In the genomic region with DNA sequence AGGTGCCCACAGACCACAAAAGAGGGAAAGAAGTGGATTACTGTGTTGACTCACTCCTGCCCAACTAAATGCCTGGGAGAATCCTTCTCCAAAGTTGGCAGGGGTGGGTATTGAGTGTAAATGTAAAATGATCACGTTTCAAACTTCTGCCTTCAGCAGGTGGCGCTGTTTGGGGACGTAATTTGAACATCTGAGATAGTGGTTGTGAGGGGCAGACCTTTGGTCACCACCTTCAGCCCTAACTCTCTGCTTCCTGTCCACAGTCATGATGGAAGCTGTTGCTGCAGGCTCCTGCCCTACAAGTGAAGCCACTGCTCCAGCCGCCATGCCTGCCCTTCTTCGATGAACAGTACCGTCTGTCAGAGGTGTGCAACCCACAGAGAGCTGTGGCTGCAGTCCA, we compare ENCODE assay signal across 10 mouse cellular contexts. TPM values are rescaled to one million over a fixed set of nuclear protein-coding genes. Genes with fewer than 3 reads are reported as not detected.
DNase-seq lines count a peak whose midpoint lies in the region; ATAC-seq and TF ChIP-seq lines count a peak whose summit lies in the region.
"Had no signal": no experiment of that assay in that cellular context is flagged by ENCODE, and none has a peak within 500 bp of the region (broad histone marks: within the 10 kb centered on the region; RNA-seq: fewer than 3 reads in every experiment).

No protein-coding gene starts in this region.

- H3K27me3 ChIP-seq in thymus, adult 2 months (ENCODE audit: control insufficient read depth, insufficient read depth, low read length): no peaks in the 10 kb centered on the region
- H3K27me3 ChIP-seq: limb, embryonic 15.5 days had no signal

- 48% methylated on average over 6 of the region's 6 CpGs for WGBS in thymus, adult 2 months

- H3K4me3 ChIP-seq in gastrocnemius, adult 2 months: no peak overlapping the region
- H3K4me3 ChIP-seq in thymus, adult 2 months (ENCODE audit: control insufficient read depth, insufficient read depth, low read length): no peak overlapping the region
- H3K4me3 ChIP-seq: limb, embryonic 15.5 days had no signal

- no peak for TF ChIP-seq POLR2A in thymus, adult 2 months (IDR thresholded peaks at IDR 0.05; ENCODE audit: control insufficient read depth, extremely low read depth, insufficient read depth, low read length, poor library complexity)

- H3K27ac ChIP-seq in gastrocnemius, adult 2 months: no peak overlapping the region
- no peak overlapping the region for H3K27ac ChIP-seq in thymus, adult 2 months (ENCODE audit: control insufficient read depth, insufficient read depth, low read length)
- H3K27ac ChIP-seq: limb, embryonic 15.5 days had no signal

- no peak for DNase-seq in gastrocnemius, adult 2 months
- DNase-seq in gastrocnemius, adult 18-20 months (ENCODE audit: low spot score): no peak
- peak; percentile 18 for DNase-seq in thymus, adult 2 months
- DNase-seq in thymus, postnatal 0 days (ENCODE audit: low spot score): no peak
- DNase-seq in cerebellum, postnatal 14 days: peak; percentile 50 to 61
- no peak for DNase-seq in ovary, postnatal 36 days (ENCODE audit: low spot score)
- DNase-seq: gastrocnemius, postnatal 36 days had no signal

- no peak for ATAC-seq in activated CD4-positive, CD25-positive, alpha-beta regulatory T cell, adult 4 months
- no peak for ATAC-seq in inflammation-experienced regulatory T-cells, adult 6 months

- peak; percentile 50 for TF ChIP-seq CTCF in gastrocnemius, adult 2 months (IDR thresholded peaks at IDR 0.05)
- TF ChIP-seq CTCF in thymus, adult 2 months (IDR thresholded peaks at IDR 0.05; ENCODE audit: borderline replicate concordance, control insufficient read depth, extremely low read depth, insufficient read depth, low read length, poor library complexity): no peak

- no peaks in the 10 kb centered on the region for H3K36me3 ChIP-seq in thymus, adult 2 months (ENCODE audit: control insufficient read depth, insufficient read depth, low read length)
- H3K36me3 ChIP-seq: limb, embryonic 15.5 days had no signal

- intact Hi-C loops in gastrocnemius, adult 2 months (cut with DNase I): no loop called here

- H3K4me1 ChIP-seq in thymus, adult 2 months (replicated peaks; ENCODE audit: control insufficient read depth, insufficient read depth, low read length): no peaks in the 10 kb centered on the region

RNA-seq across cellular contexts. Expression of a gene that starts 6.8 kb away (rescaled TPM):
- 1 to 10 TPM; 2.7 to 2.8 TPM for total RNA-seq in gastrocnemius, adult 2 months (2021)
- total RNA-seq in gastrocnemius, adult 18-20 months (2021): 1 to 10 TPM; 1.3 to 2.1 TPM
- polyA plus RNA-seq in thymus, adult 2 months (2012; rRNA removed): 6.5 and 10.3 TPM in 2 replicates
- 1.1 and 1.2 TPM in 2 replicates for polyA plus RNA-seq in thymus, postnatal 0 days (2015; fragmentation: Nextera tagmentation; extraction: Ambion mirVana)
- not detected for polyA plus RNA-seq in activated CD4-positive, CD25-positive, alpha-beta regulatory T cell, adult 4 months (2017; shearing (Covaris generic))
- not detected for polyA plus RNA-seq in inflammation-experienced regulatory T-cells, adult 6 months (2017; shearing (Covaris generic))

RNA-seq across cellular contexts. Expression of a gene that starts 10.0 kb away (rescaled TPM):
- 1 to 10 TPM; 1.4 to 1.5 TPM for total RNA-seq in gastrocnemius, adult 2 months (2021)
- total RNA-seq in gastrocnemius, adult 18-20 months (2021): 1 to 10 TPM; 1.0 TPM
- 38.4 and 49.2 TPM in 2 replicates for polyA plus RNA-seq in thymus, adult 2 months (2012; rRNA removed)
- 10.5 and 13.4 TPM in 2 replicates for polyA plus RNA-seq in thymus, postnatal 0 days (2015; fragmentation: Nextera tagmentation; extraction: Ambion mirVana)
- polyA plus RNA-seq in activated CD4-positive, CD25-positive, alpha-beta regulatory T cell, adult 4 months (2017; shearing (Covaris generic)): 1 to 10 TPM; 6.0 to 8.9 TPM
- polyA plus RNA-seq in inflammation-experienced regulatory T-cells, adult 6 months (2017; shearing (Covaris generic)): 1 to 10 TPM; 6.9 to 7.6 (median 7.6) TPM

RNA-seq across cellular contexts. Expression of a gene that starts 20.8 kb away (rescaled TPM):
- total RNA-seq in gastrocnemius, adult 2 months (2021): not detected
- not detected for total RNA-seq in gastrocnemius, adult 18-20 months (2021)
- not detected in 2 replicates for polyA plus RNA-seq in thymus, adult 2 months (2012; rRNA removed)
- 0.04 and 0.07 TPM in 2 replicates for polyA plus RNA-seq in thymus, postnatal 0 days (2015; fragmentation: Nextera tagmentation; extraction: Ambion mirVana)
- not detected for polyA plus RNA-seq in activated CD4-positive, CD25-positive, alpha-beta regulatory T cell, adult 4 months (2017; shearing (Covaris generic))
- not detected for polyA plus RNA-seq in inflammation-experienced regulatory T-cells, adult 6 months (2017; shearing (Covaris generic))
- total RNA-seq: gastrocnemius, postnatal 36 days had no signal
- polyA plus RNA-seq: limb, embryonic 15.5 days had no signal

Comparison
In these comparisons a context has a peak if more than half of its experiments do, and no peak if none do; other contexts are left out.
1. DNase-seq: peak in thymus, adult 2 months (single experiment) and cerebellum, postnatal 14 days (2 of 2); none in gastrocnemius, adult 2 months (single experiment), gastrocnemius, adult 18-20 months (single experiment), thymus, postnatal 0 days (single experiment) and ovary, postnatal 36 days (single experiment).